Mouse (Mus musculus) right cerebral cortex, postnatal 25 days (tissue): ENCODE results near the gene Ldhal6b.

ENCODE experiments used
- DNase-seq: peaks from one replicate; pipeline ENCODE4 v3.0.0; 2022

Gene Ldhal6b

DNA sequence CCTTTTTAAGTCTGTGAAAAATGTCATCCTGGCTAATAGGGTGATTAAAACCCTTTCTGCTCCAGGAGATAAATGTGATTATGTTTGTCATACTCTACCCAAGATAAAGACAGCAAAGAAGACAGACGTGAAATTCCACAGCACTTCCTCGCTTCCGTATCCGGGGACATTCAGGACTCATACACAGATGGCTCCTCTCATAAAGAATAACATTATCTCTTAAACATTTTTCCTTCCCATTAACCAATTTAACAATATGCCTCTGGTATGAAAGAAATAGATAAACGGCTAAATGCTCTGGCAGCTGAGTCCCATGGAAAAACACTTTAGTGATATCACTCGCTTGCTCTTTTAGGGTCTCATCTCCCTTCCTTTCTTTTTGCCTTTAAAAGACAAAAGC lies 11.5 kb downstream of the Ldhal6b start:
- no peak for DNase-seq

DNA sequence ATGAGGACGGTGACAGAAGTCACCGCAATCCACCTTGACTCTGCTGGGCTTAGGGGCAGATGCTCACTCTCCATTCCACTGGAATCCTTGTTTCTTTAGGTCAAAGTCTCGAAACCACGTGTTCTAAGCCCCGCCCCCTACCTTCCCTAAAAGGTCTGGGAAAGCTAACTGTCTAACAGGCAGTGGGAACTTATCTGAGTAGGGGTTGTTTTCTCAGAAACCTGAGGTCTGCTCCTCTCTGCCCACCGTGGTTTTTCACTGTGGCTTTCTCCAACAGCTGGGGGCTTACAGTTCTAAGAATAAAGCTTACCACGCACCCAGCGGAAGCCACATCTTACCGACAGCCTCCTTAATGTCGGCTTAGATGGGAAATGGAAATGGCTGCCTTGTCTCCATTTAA lies 12.0 kb downstream of the Ldhal6b start:
- no peak for DNase-seq

DNA sequence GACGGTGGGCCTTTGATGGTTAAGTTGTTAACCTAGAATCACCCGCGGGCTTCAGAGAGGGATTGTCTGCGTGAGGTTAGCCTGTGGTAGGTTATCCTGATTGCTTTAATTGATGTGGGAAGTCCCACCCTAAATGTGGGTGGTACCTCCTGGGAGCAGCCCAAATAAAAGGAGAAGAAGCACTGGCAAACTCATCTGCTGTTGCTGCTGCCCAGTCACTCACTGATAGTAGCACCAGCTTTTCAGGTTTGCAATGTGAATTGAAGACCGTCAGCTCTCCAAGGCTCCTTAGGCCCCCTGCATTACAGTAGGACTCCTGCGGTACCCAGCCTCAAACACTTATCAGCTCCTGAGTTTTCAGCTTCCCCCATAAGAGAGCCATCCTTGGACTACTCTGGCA lies 14.7 kb downstream of the Ldhal6b start:
- no peak for DNase-seq

DNA sequence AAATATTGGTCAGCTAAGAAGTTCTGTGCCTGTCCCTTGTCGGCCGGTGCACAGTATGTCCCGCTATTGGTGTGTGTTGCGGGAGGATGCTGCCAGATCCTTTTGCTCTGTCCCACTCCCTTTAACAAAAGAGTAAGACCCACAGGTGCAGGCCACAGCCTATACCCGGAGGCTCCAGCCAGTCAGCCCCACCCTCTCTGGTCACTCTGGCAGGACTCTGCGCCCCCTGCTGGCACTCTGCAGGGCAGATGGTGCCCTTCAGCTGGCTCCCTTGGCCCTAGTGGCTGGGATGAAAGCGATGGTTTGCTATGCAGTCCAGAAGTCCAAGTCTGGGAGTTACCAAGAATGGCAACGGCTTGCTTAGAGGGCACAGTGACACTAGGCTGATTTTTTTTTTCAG lies 15.9 kb downstream of the Ldhal6b start:
- peak; percentile 54 for DNase-seq

- peak; percentile 47 for DNase-seq
Observed at GRCm38 (mm10) chr17:5402069-5402468, 16.5 kb downstream of the Ldhal6b start.

GRCm38 (mm10) chr17:5401288-5401687 lies 17.3 kb downstream of the Ldhal6b start:
- DNase-seq = no peak

- DNase-seq = no peak
Observed at GRCm38 (mm10) chr17:5400435-5401090, 18.0 kb downstream of the Ldhal6b start.

DNA sequence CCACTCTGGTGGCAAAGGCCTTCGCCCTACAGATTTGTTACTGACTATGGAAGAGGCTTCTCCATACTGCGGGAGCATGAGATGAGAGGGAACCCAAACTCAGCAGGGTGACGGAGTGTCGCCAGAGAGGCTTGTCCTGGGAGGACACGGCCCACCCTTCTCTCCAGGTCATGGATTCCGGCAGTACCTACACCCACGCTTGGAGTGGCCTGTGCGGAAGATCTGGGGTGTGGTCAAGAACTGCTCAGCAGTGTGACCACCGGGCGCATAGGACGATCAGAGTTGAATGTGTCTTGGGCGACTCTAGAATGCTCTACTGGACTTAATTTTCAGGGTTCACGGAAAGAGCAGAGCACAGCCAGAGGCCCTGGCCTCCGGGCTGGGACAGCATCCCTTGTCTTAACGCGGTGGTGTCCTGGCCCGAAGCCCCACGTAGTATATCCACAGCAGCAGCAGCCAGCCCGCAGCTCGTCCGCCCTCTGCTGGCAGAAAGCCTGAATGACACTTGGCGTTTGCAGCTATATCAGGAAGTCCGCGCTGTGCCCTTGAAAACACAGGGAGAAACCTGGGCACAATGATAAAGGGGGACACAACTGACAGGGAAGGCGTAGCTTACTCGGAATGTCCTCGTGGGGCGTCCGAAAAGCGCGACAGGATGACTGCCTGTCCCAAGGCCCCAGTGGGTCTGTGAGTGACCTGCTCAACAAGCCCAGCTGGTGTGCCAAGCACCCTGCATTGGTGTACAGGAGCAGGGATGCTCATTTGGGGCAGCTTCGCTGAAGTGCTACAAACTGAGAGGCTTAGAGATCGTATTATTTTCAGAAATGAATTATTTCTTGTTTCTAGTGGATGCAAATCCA lies 21.2 kb downstream of the Ldhal6b start:
- peak; percentile 85 for DNase-seq

DNA sequence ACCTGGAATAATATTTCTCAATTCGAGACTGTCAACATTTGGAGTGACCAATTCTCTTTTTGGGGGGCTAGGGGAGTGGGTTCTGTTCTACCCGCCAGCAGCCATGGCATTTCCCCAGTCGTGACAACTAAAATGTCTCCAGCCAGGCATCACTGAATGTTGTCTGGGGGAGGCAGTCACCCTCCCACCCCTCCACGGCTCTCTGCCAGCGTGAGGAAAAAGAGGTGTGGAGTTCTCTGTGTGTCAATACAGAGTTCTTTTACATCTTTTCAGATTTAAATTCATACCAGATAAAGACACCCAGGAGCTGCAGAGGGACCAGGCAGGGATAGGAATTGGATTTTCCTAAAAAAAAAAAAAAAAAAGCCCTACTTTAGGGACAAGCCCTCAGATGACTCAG lies 22.4 kb downstream of the Ldhal6b start:
- DNase-seq = no peak

GRCm38 (mm10) chr17:5395454-5396205 lies 22.9 kb downstream of the Ldhal6b start:
- no peak for DNase-seq

- DNase-seq = no peak
Observed at GRCm38 (mm10) chr17:5390682-5391081, 27.9 kb downstream of the Ldhal6b start.

- no peak for DNase-seq
Observed at GRCm38 (mm10) chr17:5388351-5388750, 30.2 kb downstream of the Ldhal6b start.

GRCm38 (mm10) chr17:5386885-5387545 lies 31.6 kb downstream of the Ldhal6b start:
- no peak for DNase-seq

- no peak for DNase-seq
Observed at GRCm38 (mm10) chr17:5385694-5386093, 32.9 kb downstream of the Ldhal6b start.

DNA sequence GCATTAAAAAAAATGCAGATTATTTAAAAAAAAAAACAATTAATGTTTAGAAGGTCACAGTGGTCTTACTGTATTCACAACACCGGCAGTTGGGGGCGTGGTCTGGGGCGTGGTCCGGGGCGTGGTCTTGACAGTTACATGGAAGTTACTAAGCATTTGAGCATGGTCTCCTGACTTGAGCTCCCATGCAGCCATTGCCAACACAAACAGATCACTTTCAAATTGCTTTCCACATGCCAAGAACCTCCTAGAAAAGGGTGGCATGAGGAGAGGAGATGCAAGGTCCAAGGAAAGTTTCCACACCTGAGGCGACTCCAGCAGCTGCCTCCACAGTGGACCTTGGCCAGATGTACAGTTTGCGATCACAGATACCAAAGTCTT lies 40.6 kb downstream of the Ldhal6b start:
- DNase-seq = no peak

GRCm38 (mm10) chr17:5377151-5377929 lies 41.2 kb downstream of the Ldhal6b start:
- DNase-seq = peak; percentile 35

- no peak for DNase-seq
Observed at GRCm38 (mm10) chr17:5372951-5373350, 45.6 kb downstream of the Ldhal6b start.

DNA sequence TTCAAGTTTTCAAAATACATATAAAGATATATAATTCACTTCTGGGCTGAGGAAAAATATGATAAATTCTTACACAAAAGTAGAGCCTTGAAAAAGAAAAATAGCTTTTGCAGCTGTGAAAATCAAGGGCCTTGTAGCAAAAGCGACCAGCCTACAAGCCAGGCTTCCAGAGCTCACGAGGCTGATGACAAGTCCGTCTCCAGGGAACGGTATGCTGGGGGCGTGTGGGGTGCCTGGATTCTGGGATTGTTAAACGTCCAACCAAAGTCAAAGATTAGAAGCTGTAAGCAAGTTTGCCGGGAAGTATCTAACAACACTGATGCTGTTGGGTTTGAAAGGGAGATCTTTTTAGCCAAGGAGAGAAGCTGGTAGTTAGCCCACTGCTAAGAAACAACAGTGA lies 47.0 kb downstream of the Ldhal6b start:
- peak; percentile 23 for DNase-seq

GRCm38 (mm10) chr17:5371032-5371431 lies 47.5 kb downstream of the Ldhal6b start:
- no peak for DNase-seq
